Mouse (Mus musculus) stomach, postnatal 0 days (tissue): ENCODE measurements around the gene Hoxa1. TPM values are rescaled to one million over a fixed set of nuclear protein-coding genes. Genes with fewer than 3 reads are reported as not detected.
A peak's percentile ranks its signal among the peaks of the same experiment; 100 is the strongest.

Experiments used
- ATAC-seq: fragments of 200-750 bp; cut with Nextera tagmentation; 2 replicates; pipeline ENCODE4 v1.8.0; 2017; ENCODE audit not compliant: low FRiP score, low TSS enrichment
- DNase-seq: peaks from one replicate; pipeline ENCODE4 v3.0.0-alpha.2; 2016; ENCODE audit warnings: low spot score
- H3K27ac ChIP-seq: fragments of 300-500 bp; sonication (generic); replicated peaks from 2 replicates; pipeline ENCODE4 v1.5.1; 2014; ENCODE audit warnings: mild to moderate bottlenecking, control low read depth
- H3K27me3 ChIP-seq: fragments of 300-500 bp; sonication (generic); 2 replicates; pipeline ENCODE4 v1.6.1; 2014; ENCODE audit warnings: low read length; ENCODE audit not compliant: control insufficient read depth, insufficient read depth
- H3K36me3 ChIP-seq: fragments of 300-500 bp; sonication (generic); 2 replicates; pipeline ENCODE4 v1.6.1; 2014; ENCODE audit warnings: low read length, mixed read lengths; ENCODE audit not compliant: control insufficient read depth, insufficient read depth
- H3K4me1 ChIP-seq: fragments of 300-500 bp; sonication (generic); replicated peaks from 2 replicates; pipeline ENCODE4 v1.6.1; 2014; ENCODE audit warnings: antibody characterized with exemption; ENCODE audit not compliant: control insufficient read depth, insufficient read depth
- H3K4me2 ChIP-seq: fragments of 300-500 bp; sonication (generic); replicated peaks from 2 replicates; pipeline ENCODE4 v1.6.1; 2014; ENCODE audit warnings: low read depth, mild to moderate bottlenecking, control low read depth, moderate library complexity
- H3K4me3 ChIP-seq: fragments of 300-500 bp; sonication (generic); 2 replicates; pipeline ENCODE4 v1.5.1; 2014; ENCODE audit warnings: low read depth, low read length, control low read depth
- H3K9ac ChIP-seq: fragments of 300-500 bp; sonication (generic); 2 replicates; pipeline ENCODE4 v1.6.1; 2014; ENCODE audit warnings: mild to moderate bottlenecking, low read length, control low read depth, mixed read lengths
- H3K9me3 ChIP-seq: fragments of 300-500 bp; sonication (generic); 2 replicates; pipeline ENCODE4 v1.6.1; 2016; ENCODE audit warnings: low read length; ENCODE audit not compliant: control insufficient read depth
- CTCF ChIP-seq: IDR thresholded peaks from 2 replicates; pipeline ENCODE4 v1.5.1; 2016; ENCODE audit warnings: antibody characterized with exemption, low read depth, mild to moderate bottlenecking, moderate library complexity
- EP300 ChIP-seq: optimal IDR thresholded peaks from 2 replicates; pipeline ENCODE3; 2016; ENCODE audit warnings: antibody characterized with exemption
- WGBS: fragments of 180-500 bp; shearing (Covaris S2); extraction: QIAGEN DNeasy Blood & Tissue Kit; methylation state at CpG from one replicate; pipeline ENCODE4 v1.1.7; 2014; 5-methylcytosine and 5-hydroxymethylcytosine counted together
- polyA plus RNA-seq: library from polyadenylated mRNA; unstranded; fragments of >200 nt; fragmentation: Nextera tagmentation; extraction: Ambion mirVana; gene quantifications from 2 replicates; pipeline ENCODE4 v1.2.1, GENCODE M21; 2015

Hoxa1 gene
- polyA plus RNA-seq, 1 experiment from 2014 or later = 0.35 TPM

- no peaks in the 10 kb centered on the region for H3K36me3 ChIP-seq
- H3K27me3 ChIP-seq = peaks cover 2% of the 10 kb centered on the region; the same call in 1 of the 2 replicates
- no peaks in the 10 kb centered on the region for H3K9me3 ChIP-seq
- peak within 1 kb of the TSS; percentile 88 for H3K4me2 ChIP-seq
- ATAC-seq (no peak), DNase-seq (no peak)
- H3K27ac ChIP-seq = peak within 1 kb of the TSS; percentile 97
- peak within 1 kb of the TSS; percentile 64 for H3K4me3 ChIP-seq
- H3K9ac ChIP-seq = peak within 1 kb of the TSS; percentile 90
- H3K4me1 ChIP-seq = 0 out of 2 replicates have a peak, but pooled peaks cover 3% of the 10 kb centered on the region
- 0 out of 2 replicates have a peak, but pooled peaks have one; percentile 2 for TF ChIP-seq CTCF
- no peak for TF ChIP-seq EP300
- 1% methylated on average over 60 of the region's 102 CpGs for WGBS
Observed at GRCm38 (mm10) chr6:52190906-52191810, 33.0 kb upstream of the Hoxa1 start, which contains the start of gene Hoxa4. Hoxa4 (minus strand) TSS chr6:52191753.

DNA sequence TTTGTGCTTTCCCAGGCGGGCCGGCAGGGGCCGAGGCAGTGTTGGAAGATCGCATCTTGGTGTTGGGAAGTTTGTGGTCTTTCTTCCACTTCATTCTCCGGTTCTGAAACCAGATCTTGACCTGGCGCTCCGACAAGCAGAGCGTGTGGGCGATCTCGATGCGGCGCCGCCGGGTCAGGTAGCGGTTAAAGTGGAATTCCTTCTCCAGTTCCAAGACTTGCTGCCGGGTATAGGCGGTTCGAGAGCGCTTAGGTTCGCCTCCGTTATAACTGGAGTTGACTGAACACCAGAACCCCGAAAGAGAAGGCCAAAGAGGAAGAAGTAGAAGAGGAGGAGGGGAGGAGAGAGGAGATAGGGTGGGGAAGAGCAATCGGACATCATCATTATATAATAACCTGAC, 32.3 kb upstream of the Hoxa1 start:
- peak; percentile 35 for DNase-seq
- Histone ChIP-seq H3K9me3 (no peaks in the 10 kb centered on the region), H3K27ac (peak overlapping the region; percentile 97), H3K4me3 (peak overlapping the region; percentile 64), H3K9ac (peak overlapping the region; percentile 90), H3K4me1 (0 out of 2 replicates have a peak, but pooled peaks cover 3% of the 10 kb centered on the region), H3K27me3 (peaks cover 2% of the 10 kb centered on the region; the same call in 1 of the 2 replicates), H3K36me3 (no peaks in the 10 kb centered on the region), H3K4me2 (peak overlapping the region; percentile 74)
- ATAC-seq = no peak
- WGBS = 10% methylated on average over 23 of the region's 23 CpGs
- TF ChIP-seq CTCF (peak; percentile 20; the same call in 1 of the 2 replicates), EP300 (no peak)

DNA sequence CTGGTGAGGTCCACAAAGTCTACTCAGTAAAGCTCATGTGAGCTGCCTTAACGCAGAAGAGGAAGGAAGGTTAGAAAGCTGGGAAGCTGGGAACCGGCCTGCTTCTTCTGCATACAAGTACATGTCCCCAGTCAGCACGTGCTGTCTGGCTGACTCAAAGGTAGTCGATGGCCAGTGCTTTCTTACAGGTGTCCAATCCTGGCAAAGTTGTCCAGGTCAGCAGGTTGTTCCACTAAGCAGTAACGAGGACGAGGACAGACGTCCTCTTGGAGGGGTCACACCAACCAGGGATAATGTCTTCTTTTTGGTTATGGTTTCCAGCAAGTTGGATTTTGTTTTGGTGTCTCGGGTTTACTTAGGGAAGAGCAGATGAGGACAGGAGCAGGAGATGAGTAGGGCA, 31.8 kb upstream of the Hoxa1 start:
- Histone ChIP-seq H3K4me3 (peak overlapping the region; percentile 64), H3K9me3 (no peaks in the 10 kb centered on the region), H3K36me3 (no peaks in the 10 kb centered on the region), H3K27me3 (peaks cover 2% of the 10 kb centered on the region; the same call in 1 of the 2 replicates), H3K27ac (peak overlapping the region; percentile 97), H3K4me1 (peaks cover 3% of the 10 kb centered on the region; the same call in 1 of the 2 replicates), H3K9ac (peak overlapping the region; percentile 90), H3K4me2 (peak overlapping the region; percentile 74)
- 22% methylated on average over 8 of the region's 8 CpGs for WGBS
- ATAC-seq (no peak), DNase-seq (no peak)
- no peak for TF ChIP-seq CTCF
- no peak for TF ChIP-seq EP300

- Histone ChIP-seq H3K27ac (peak overlapping the region; percentile 97), H3K4me1 (peaks cover 3% of the 10 kb centered on the region; the same call in 1 of the 2 replicates), H3K4me3 (no peak overlapping the region), H3K9ac (no peak overlapping the region), H3K4me2 (peak overlapping the region; percentile 74), H3K36me3 (no peaks in the 10 kb centered on the region), H3K27me3 (peaks cover 2% of the 10 kb centered on the region; the same call in 1 of the 2 replicates), H3K9me3 (no peaks in the 10 kb centered on the region)
- 31% methylated on average over 5 of the region's 5 CpGs for WGBS
- DNase-seq (peak; percentile 37), ATAC-seq (peak; percentile 35; the same call in 1 of the 2 replicates)
- TF ChIP-seq CTCF = no peak
- no peak for TF ChIP-seq EP300
Observed at GRCm38 (mm10) chr6:52189172-52189591, 31.1 kb upstream of the Hoxa1 start.

DNA sequence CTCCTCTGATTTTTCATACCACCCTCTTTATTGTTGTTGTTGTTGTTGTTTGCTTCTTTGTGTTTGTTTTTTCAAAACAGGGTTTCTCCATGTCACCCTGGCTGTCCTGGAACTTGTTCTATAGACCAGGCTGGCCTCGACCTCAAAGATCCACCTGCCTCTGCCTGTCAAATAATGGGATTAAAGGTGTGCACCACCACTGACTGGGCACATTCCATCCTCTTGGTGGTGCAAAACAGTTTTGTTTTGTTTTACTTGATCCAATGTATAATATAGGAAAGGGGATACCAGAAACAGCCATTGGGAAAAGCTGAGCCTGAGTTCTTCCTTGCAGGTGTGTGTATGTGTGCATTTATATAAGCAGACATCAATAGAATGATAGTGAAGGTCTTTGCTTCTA, 28.4 kb upstream of the Hoxa1 start:
- Histone ChIP-seq H3K4me2 (no peak overlapping the region), H3K27ac (no peak overlapping the region), H3K9me3 (no peaks in the 10 kb centered on the region), H3K36me3 (no peaks in the 10 kb centered on the region), H3K9ac (no peak overlapping the region), H3K4me3 (no peak overlapping the region), H3K27me3 (peaks cover 2% of the 10 kb centered on the region; the same call in 1 of the 2 replicates), H3K4me1 (peaks cover 3% of the 10 kb centered on the region; the same call in 1 of the 2 replicates)
- DNase-seq = no peak
- WGBS = 67% methylated on average over 1 of the region's 1 CpGs
- peak; percentile 60 for TF ChIP-seq CTCF
- TF ChIP-seq EP300 = no peak
- ATAC-seq = no peak
